Mouse (Mus musculus): Measurements from ENCODE around the gene Lsg1.

DNA sequence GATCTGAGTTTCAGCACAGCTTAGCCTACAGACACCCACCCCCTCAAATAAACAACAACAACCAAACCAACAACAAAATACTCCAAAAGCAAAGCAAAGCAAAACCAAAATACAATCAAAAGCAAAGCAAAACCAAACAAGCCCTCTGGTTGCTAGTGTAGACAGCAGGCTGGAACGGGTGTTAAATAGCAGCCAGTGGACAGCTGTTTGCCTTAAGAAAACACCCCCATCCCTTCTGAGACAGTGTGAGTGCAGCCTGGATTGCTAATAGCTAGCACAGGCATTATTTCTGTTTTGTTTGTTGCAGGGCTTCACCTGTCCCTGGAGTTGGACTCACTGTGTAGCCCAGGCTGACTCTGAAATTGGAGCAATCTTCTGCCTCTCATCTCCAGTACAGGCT, 54.5 kb downstream of the Lsg1 start:
- no peak for TF ChIP-seq CTCF (conservative IDR thresholded peaks at IDR 0.05; ENCODE audit: insufficient read depth, insufficient read length, low read depth, low read length)
- no peak for TF ChIP-seq POLR2A (IDR thresholded peaks at IDR 0.05; ENCODE audit: low read depth, low read length)

All from kidney, adult 2 months (tissue).